Mouse (Mus musculus) G1E (cell line): Measurements from ENCODE around the gene Stag2.

Source experiments
- CTCF ChIP-seq: IDR thresholded peaks from 2 replicates; pipeline ENCODE4 v1.5.1; 2012; ENCODE audit warnings: low read depth, low read length, inconsistent platforms, mixed read lengths
- GATA1 ChIP-seq: IDR thresholded peaks from 2 replicates; pipeline ENCODE4 v1.6.1; 2012; ENCODE audit warnings: borderline replicate concordance, low read length, inconsistent platforms, mixed read lengths
- GATA2 ChIP-seq: IDR thresholded peaks from 2 replicates; pipeline ENCODE4 v1.6.1; 2012; ENCODE audit warnings: low read depth, low read length, inconsistent platforms, borderline replicate concordance
- POLR2AphosphoS5 ChIP-seq: IDR thresholded peaks from 2 replicates; pipeline ENCODE4 v1.6.1; 2012; ENCODE audit warnings: low read depth, low read length, inconsistent platforms; ENCODE audit not compliant: insufficient replicate concordance
- TAL1 ChIP-seq: conservative IDR thresholded peaks from 2 replicates; pipeline ENCODE4 v1.6.1; 2012; ENCODE audit warnings: low read depth, low read length, inconsistent platforms, mixed read lengths

DNA sequence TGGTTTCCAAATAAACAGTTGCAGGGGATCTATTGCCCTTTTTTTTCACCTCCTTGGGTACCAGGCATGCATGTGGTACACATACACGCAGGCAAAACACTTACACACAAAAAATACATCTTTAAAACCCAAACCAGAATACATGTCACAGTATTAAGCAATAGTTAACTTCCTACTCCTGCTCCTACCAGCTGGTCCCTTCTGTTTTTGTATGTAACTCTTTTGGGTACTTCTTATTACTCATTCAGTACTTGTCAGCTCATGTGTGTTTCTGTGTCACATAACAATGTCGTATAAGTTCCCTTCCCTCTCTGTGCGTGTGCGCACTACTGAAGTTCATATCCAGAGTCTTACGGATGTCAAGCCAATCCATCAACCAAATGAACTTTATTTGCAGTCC lies 21.7 kb downstream of the Stag2 start:
- TF ChIP-seq CTCF = no peak
- no peak for TF ChIP-seq GATA1
- no peak for TF ChIP-seq POLR2AphosphoS5
- no peak for TF ChIP-seq TAL1
- no peak for TF ChIP-seq GATA2
